In the genomic region with DNA sequence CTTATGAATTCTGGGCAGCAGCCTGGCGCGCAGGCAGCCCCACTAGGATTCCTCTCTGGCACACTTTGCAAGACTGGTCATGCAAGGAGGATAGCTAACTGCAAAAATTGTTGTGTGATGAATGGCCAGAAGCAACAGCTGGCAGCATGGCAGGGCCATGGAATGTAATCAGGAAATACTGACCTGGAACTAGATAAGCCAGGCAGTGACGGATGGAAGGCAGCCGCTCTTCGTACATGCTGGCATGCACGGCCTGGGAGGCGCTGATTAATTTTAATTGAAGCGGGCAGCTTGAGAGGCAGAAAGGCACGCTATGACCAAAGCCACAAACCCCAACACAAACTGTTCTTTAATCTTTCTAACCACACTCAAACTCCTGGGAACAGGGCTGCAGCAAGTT, we compare ENCODE assay signal across 8 mouse cellular contexts. TPM values are rescaled to one million over a fixed set of nuclear protein-coding genes. Genes with fewer than 3 reads are reported as not detected.
A peak's percentile ranks its signal among the peaks of the same experiment; 100 is the strongest.
DNase-seq lines count a peak whose midpoint lies in the region; ATAC-seq lines count a peak whose summit lies in the region.

No protein-coding gene starts in this region.

- H3K36me3 ChIP-seq in embryonic facial prominence, embryonic 10.5 days (replicated peaks), result no peaks in the 10 kb centered on the region
- H3K36me3 ChIP-seq in hindbrain, embryonic 12.5 days, result no peaks in the 10 kb centered on the region
- no peaks in the 10 kb centered on the region for H3K36me3 ChIP-seq in liver, embryonic 12.5 days

- peaks cover 19% of the 10 kb centered on the region for H3K4me1 ChIP-seq in embryonic facial prominence, embryonic 10.5 days
- peaks cover 14% of the 10 kb centered on the region for H3K4me1 ChIP-seq in hindbrain, embryonic 12.5 days
- peaks cover 17% of the 10 kb centered on the region for H3K4me1 ChIP-seq in liver, embryonic 12.5 days

- H3K9ac ChIP-seq in hindbrain, embryonic 12.5 days, result no peak overlapping the region
- no peak overlapping the region for H3K9ac ChIP-seq in liver, embryonic 12.5 days

- no peak overlapping the region for H3K4me3 ChIP-seq in embryonic facial prominence, embryonic 10.5 days
- no peak overlapping the region for H3K4me3 ChIP-seq in hindbrain, embryonic 12.5 days
- no peak overlapping the region for H3K4me3 ChIP-seq in liver, embryonic 12.5 days

- H3K27me3 ChIP-seq in embryonic facial prominence, embryonic 10.5 days (replicated peaks; ENCODE audit: low read depth, poor library complexity, severe bottlenecking), result no peaks in the 10 kb centered on the region
- no peaks in the 10 kb centered on the region for H3K27me3 ChIP-seq in hindbrain, embryonic 12.5 days
- no peaks in the 10 kb centered on the region for H3K27me3 ChIP-seq in liver, embryonic 12.5 days (replicated peaks)

- intact Hi-C loops in gastrocnemius, postnatal 14 days (cut with DNase I; ENCODE audit: low total_unique reads), result no loop called here

- WGBS in embryonic facial prominence, embryonic 10.5 days, result 57% methylated on average over 9 of the region's 9 CpGs
- WGBS in hindbrain, embryonic 12.5 days, result 61% methylated on average over 9 of the region's 9 CpGs
- 29% methylated on average over 9 of the region's 9 CpGs for WGBS in liver, embryonic 12.5 days (ENCODE audit: insufficient replicate concordance)

- ATAC-seq in hindbrain, embryonic 12.5 days (ENCODE audit: low FRiP score), result no peak
- peak; percentile 58 for ATAC-seq in liver, embryonic 12.5 days
- ATAC-seq in granulocyte monocyte progenitor cell, adult 5-6 weeks (replicated peaks; ENCODE audit: poor library complexity, severe bottlenecking), result no peak

- peak; percentile 29 for DNase-seq in gastrocnemius, postnatal 14 days
- no peak for DNase-seq in gastrocnemius, adult 8-10 months (ENCODE audit: low spot score in 2 of 2)
- peak; percentile 37 for DNase-seq in embryonic facial prominence, embryonic 10.5 days (ENCODE audit: low spot score)
- DNase-seq in urinary bladder, postnatal 25 days (ENCODE audit: low spot score), result peak; percentile 29
- DNase-seq in cerebellum, adult 9-11 months, result no peak

- no peaks in the 10 kb centered on the region for H3K9me3 ChIP-seq in embryonic facial prominence, embryonic 10.5 days
- H3K9me3 ChIP-seq in hindbrain, embryonic 12.5 days (replicated peaks), result no peaks in the 10 kb centered on the region
- H3K9me3 ChIP-seq in liver, embryonic 12.5 days (replicated peaks), result no peaks in the 10 kb centered on the region

- H3K27ac ChIP-seq in embryonic facial prominence, embryonic 10.5 days (replicated peaks), result peak overlapping the region; percentile 37; the same call in 1 of the 2 replicates
- 0 out of 2 replicates have a peak overlapping the region, but pooled peaks have one; percentile 7 for H3K27ac ChIP-seq in hindbrain, embryonic 12.5 days
- no peak overlapping the region for H3K27ac ChIP-seq in liver, embryonic 12.5 days

- H3K4me2 ChIP-seq in hindbrain, embryonic 12.5 days (replicated peaks), result no peak overlapping the region
- H3K4me2 ChIP-seq in liver, embryonic 12.5 days, result peak overlapping the region; percentile 5

RNA-seq across cellular contexts. Expression of a gene that starts 13.8 kb away (rescaled TPM):
- 100 to 1,000 TPM; 108 to 113 TPM for total RNA-seq in gastrocnemius, postnatal 14 days (2021)
- total RNA-seq in gastrocnemius, adult 8-10 months (2022), result 100 to 1,000 TPM; 172 to 247 (median 178) TPM
- 59.5 and 61.2 TPM in 2 replicates for polyA plus RNA-seq in embryonic facial prominence, embryonic 10.5 days (2016; fragmentation: Nextera tagmentation; extraction: Ambion mirVana)
- 90.4 and 94.9 TPM in 2 replicates for polyA plus RNA-seq in hindbrain, embryonic 12.5 days (2016; fragmentation: Nextera tagmentation; extraction: Ambion mirVana)
- polyA plus RNA-seq in liver, embryonic 12.5 days (2016; fragmentation: Nextera tagmentation; extraction: Ambion mirVana), result 23.4 and 27.8 TPM in 2 replicates
- 19.8 and 58.5 TPM in 2 replicates for total RNA-seq in granulocyte monocyte progenitor cell, adult 5-6 weeks (2014; fragmentation: Nextera tagmentation)
- 33.9 and 68.1 TPM in 2 replicates for total RNA-seq in granulocyte monocyte progenitor cell, adult 5-6 weeks (2017)

Comparison
In these comparisons a context has a peak if more than half of its experiments do, and no peak if none do; other contexts are left out.
1. DNase-seq: peak in gastrocnemius, postnatal 14 days (single experiment), embryonic facial prominence, embryonic 10.5 days (single experiment) and urinary bladder, postnatal 25 days (single experiment); none in gastrocnemius, adult 8-10 months (0 of 2) and cerebellum, adult 9-11 months (single experiment).